16 mouse cellular contexts compared by ENCODE assay signal in genomic region chr11:35505316-35505715, GRCm38 (mm10).
DNase-seq lines count a peak whose midpoint lies in the region; ATAC-seq lines count a peak whose summit lies in the region.
"Had no signal": no experiment of that assay in that cellular context is flagged by ENCODE, and none has a peak within 500 bp of the region (broad histone marks: within the 10 kb centered on the region; RNA-seq: fewer than 3 reads in every experiment).

No protein-coding gene starts in this region.

- no peak for ATAC-seq in CD4-positive, CD25-positive, alpha-beta regulatory T cell, adult 4 months
- 0 out of 2 replicates have a peak, but pooled peaks have one; percentile 18 for ATAC-seq in neural tube, embryonic 11.5 days (ENCODE audit: insufficient read depth, low FRiP score, low TSS enrichment)
- peak; percentile 38; the same call in 1 of the 2 replicates for ATAC-seq in megakaryocyte, adult 5-6 weeks (ENCODE audit: poor library complexity, severe bottlenecking)
- ATAC-seq in erythroid progenitor cell, adult 5-6 weeks (replicated peaks; ENCODE audit: low FRiP score, poor library complexity, severe bottlenecking): no peak
- ATAC-seq: forebrain, embryonic 14.5 days had no signal

- no peaks in the 10 kb centered on the region for H3K27me3 ChIP-seq in neural tube, embryonic 11.5 days (ENCODE audit: control insufficient read depth, insufficient read depth, low read length)
- H3K27me3 ChIP-seq: lung, embryonic 15.5 days had no signal

- H3K4me1 ChIP-seq in neural tube, embryonic 11.5 days (ENCODE audit: control insufficient read depth, insufficient read depth, low read length): peaks cover 33% of the 10 kb centered on the region

- peak overlapping the region; percentile 69 for H3K27ac ChIP-seq in neural tube, embryonic 11.5 days (ENCODE audit: low read depth, low read length)
- H3K27ac ChIP-seq: kidney, postnatal 0 days; lung, embryonic 15.5 days; neural tube, embryonic 13.5 days had no signal

- H3K36me3 ChIP-seq in neural tube, embryonic 11.5 days (ENCODE audit: control insufficient read depth, insufficient read depth, low read length): no peaks in the 10 kb centered on the region
- H3K36me3 ChIP-seq: lung, embryonic 15.5 days; neural tube, embryonic 13.5 days had no signal

- H3K4me3 ChIP-seq in neural tube, embryonic 11.5 days (ENCODE audit: low read depth, low read length): no peak overlapping the region
- H3K4me3 ChIP-seq: lung, embryonic 15.5 days; neural tube, embryonic 13.5 days had no signal

- 59% methylated on average over 4 of the region's 4 CpGs for WGBS in neural tube, embryonic 11.5 days

- H3K9me3 ChIP-seq in neural tube, embryonic 11.5 days (ENCODE audit: control insufficient read depth, low read length): no peaks in the 10 kb centered on the region
- H3K9me3 ChIP-seq: lung, embryonic 15.5 days; neural tube, embryonic 13.5 days had no signal

- no peak overlapping the region for H3K9ac ChIP-seq in neural tube, embryonic 11.5 days (ENCODE audit: low read length)
- H3K9ac ChIP-seq: lung, embryonic 15.5 days; neural tube, embryonic 13.5 days had no signal

- peak; percentile 22 for DNase-seq in CD4-positive, CD25-positive, alpha-beta regulatory T cell, adult 2 months (ENCODE audit: low read depth, low spot score)
- DNase-seq in neural tube, embryonic 11.5 days (ENCODE audit: low spot score): no peak
- no peak for DNase-seq in neural tube, embryonic 10.5 days (ENCODE audit: extremely low spot score, low spot score)
- DNase-seq in thymus, postnatal 4 days: peak; percentile 46
- no peak for DNase-seq in lung, postnatal 4 days
- DNase-seq: adrenal gland, postnatal 36 days; cerebellum, postnatal 14 days; gastrocnemius, postnatal 14 days; layer of hippocampus, adult 9-11 months had no signal

- no peak overlapping the region for H3K4me2 ChIP-seq in neural tube, embryonic 11.5 days (ENCODE audit: low read depth)
- H3K4me2 ChIP-seq: lung, embryonic 15.5 days; neural tube, embryonic 13.5 days had no signal

Comparison
In these comparisons a context has a peak if more than half of its experiments do, and no peak if none do; other contexts are left out.
1. DNase-seq: peak in CD4-positive, CD25-positive, alpha-beta regulatory T cell, adult 2 months (single experiment) and thymus, postnatal 4 days (single experiment); none in neural tube, embryonic 11.5 days (single experiment), neural tube, embryonic 10.5 days (single experiment) and lung, postnatal 4 days (0 of 2).
2. ATAC-seq: peak in neural tube, embryonic 11.5 days (single experiment) and megakaryocyte, adult 5-6 weeks (single experiment); none in CD4-positive, CD25-positive, alpha-beta regulatory T cell, adult 4 months (single experiment) and erythroid progenitor cell, adult 5-6 weeks (single experiment).